Mouse (Mus musculus): Measurements from ENCODE around the gene Rai14. TPM values are rescaled to one million over a fixed set of nuclear protein-coding genes. Genes with fewer than 3 reads are reported as not detected.

Gene Rai14
- total RNA-seq, 2 experiments from 2014 or later = 3.8 to 6.9 TPM

DNA sequence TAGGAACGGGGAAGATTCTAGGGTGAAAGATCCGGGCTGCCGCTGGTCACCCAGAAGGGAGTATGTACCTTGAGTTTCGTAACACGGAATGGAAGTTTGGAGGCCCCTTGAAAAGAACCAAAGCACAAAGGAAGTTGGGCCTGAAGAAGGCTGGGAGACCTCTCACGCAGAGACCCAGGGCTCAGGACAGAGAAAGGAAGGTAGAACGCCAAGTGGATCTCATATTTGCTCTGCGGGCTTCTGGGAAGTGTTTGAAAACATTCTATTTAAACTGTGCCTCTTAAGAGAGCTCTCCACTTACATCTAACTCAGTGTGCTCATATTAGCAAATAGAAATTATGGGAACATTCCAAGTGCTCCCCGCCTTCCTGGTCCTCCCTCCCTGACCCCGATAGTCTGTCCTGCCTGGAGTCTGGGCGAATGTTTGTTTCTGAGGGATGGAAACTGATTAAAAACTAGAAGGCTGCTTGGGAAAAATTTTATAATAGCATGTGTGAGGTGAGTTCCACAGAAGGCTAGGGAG, 6.9 kb upstream of the Rai14 start:
- ATAC-seq (replicated peaks; ENCODE audit: poor library complexity) = no peak

- no peak for ATAC-seq (replicated peaks; ENCODE audit: poor library complexity)
These were observed 6.2 kb upstream of the Rai14 start for GRCm38 (mm10) chr15:10720671-10721070.

- ATAC-seq (replicated peaks; ENCODE audit: poor library complexity) = no peak
These were observed 5.8 kb upstream of the Rai14 start for GRCm38 (mm10) chr15:10720188-10720587.

- ATAC-seq (replicated peaks; ENCODE audit: poor library complexity) = no peak
These were observed 5.1 kb upstream of the Rai14 start for GRCm38 (mm10) chr15:10719511-10719910.

GRCm38 (mm10) chr15:10718763-10719162, 4.3 kb upstream of the Rai14 start:
- ATAC-seq (replicated peaks; ENCODE audit: poor library complexity) = no peak

- ATAC-seq (replicated peaks; ENCODE audit: poor library complexity) = no peak
These were observed 2.9 kb upstream of the Rai14 start for GRCm38 (mm10) chr15:10717284-10717683.

DNA sequence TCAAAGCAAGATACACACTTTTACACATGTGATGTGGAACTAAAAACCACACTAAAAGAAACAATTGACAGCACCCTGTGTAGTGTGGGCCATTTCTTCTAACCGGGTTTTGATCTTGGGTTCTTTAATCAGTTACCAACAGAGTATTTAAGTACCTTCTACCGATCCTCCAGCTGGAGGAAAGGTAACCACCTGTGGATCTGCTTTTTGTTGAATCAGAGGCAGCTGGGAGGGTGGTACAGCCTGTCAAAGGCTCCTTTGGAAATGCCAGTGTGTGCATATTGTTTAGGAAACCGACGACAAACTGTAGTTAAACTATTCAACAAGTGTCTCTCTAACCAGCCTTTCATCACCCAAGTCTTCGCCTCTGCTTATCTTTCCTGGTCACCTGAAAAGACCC, 1.5 kb upstream of the Rai14 start:
- ATAC-seq (replicated peaks; ENCODE audit: poor library complexity) = no peak

DNA sequence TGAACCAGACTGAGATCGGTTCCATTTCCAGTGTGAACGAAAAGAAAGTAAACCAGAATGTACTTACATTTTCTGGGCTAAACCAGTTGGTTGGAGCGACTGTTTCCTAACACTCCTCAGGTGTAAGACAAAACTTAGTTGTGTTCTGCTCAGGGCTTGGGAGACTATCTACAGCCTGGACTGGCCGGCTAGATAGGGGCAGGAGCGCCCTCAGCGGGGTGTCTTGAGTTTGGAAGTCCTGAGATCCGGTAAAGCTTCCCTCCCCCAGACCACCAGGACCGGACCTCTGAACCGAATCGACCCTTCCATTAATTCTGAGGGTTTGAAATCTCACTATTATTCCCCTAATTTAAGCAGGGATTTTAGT, 698 bp upstream of the Rai14 start:
- peak; percentile 47 for ATAC-seq (replicated peaks; ENCODE audit: poor library complexity)

DNA sequence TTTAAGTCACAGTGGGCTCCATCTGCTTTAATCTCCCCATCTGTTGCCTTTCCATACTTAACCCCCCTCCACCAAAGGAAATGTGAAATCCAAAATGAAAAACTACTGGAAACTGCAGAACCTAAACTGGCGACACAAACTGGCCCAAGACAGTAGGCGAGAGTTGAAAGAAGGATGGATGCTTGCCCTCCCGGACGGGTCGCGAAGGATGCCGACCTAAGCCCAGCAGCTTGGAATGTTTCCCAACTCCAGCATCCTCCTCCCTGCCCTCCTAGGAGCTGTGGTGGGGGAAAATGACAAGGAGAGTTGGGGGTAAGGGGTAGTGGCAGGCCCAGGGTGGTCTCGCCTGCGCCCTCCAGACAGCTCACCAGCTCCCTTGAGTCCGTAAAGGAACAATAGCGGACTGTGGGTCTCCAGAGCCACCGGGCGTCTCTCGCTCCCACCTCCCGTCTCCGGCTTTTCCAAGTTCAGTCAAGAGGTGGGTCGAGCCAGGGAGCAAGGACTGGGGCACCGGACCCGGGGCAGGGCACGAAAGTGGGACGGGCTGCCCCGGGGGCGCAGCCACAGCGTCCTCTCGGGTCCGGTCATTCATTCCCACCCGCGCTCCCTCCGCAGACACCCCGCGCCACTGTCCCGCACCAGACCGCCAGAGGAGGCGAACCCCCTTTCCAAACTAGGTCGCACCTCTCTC, 653 bp downstream of the Rai14 start:
- peak; percentile 10; the same call in 1 of the 2 replicates for ATAC-seq (replicated peaks; ENCODE audit: poor library complexity)

DNA sequence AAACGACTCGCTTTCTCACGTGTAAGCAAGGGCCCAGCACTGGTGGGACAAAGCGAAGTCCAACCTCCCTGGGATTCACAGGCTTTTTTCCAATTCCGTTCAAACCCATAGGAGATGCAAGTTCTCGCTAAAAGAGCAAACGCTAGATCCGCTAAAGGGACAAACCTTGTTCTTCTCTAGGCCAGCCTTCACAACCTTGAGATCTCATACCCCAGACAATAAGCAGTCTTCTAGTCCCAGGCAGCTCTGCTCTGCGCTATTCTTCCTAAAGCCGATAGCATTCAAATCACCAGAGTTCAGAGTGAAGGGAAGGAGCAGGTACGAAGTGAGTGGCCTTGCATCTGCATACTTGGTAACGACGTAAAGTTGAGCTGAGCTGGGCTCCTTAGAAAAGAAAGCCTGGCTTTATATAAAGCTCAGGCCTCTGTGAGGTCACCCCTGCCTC, 1.2 kb downstream of the Rai14 start:
- no peak for ATAC-seq (replicated peaks; ENCODE audit: poor library complexity)

GRCm38 (mm10) chr15:10712288-10712687, 2.1 kb downstream of the Rai14 start:
- no peak for ATAC-seq (replicated peaks; ENCODE audit: poor library complexity)

DNA sequence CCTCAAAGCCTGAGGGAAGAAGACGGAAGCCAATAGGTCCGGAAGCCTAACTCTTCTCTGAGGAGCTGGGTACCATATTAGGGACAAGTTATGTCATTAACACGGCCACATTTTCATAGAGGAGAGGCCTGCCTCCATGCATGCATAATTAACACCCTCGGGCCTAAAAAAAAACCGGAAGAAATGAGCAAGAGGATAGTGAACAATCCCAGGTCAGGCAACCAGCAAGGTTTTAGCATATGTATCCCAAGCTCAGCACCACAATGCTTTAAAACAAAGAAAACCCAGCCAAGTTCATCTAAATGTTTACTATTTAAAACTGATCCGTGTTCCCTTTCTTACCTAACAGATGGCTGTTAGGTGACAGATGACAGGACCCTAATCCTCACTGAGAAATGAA, 3.2 kb downstream of the Rai14 start:
- no peak for ATAC-seq (replicated peaks; ENCODE audit: poor library complexity)

- ATAC-seq (replicated peaks; ENCODE audit: poor library complexity) = peak; percentile 72
These were observed 5.7 kb downstream of the Rai14 start for GRCm38 (mm10) chr15:10708591-10709272.

GRCm38 (mm10) chr15:10707109-10707508, 7.3 kb downstream of the Rai14 start:
- ATAC-seq (replicated peaks; ENCODE audit: poor library complexity) = no peak

- ATAC-seq (replicated peaks; ENCODE audit: poor library complexity) = no peak
These were observed 8.0 kb downstream of the Rai14 start for GRCm38 (mm10) chr15:10706414-10706813.

GRCm38 (mm10) chr15:10705752-10706151, 8.7 kb downstream of the Rai14 start:
- no peak for ATAC-seq (replicated peaks; ENCODE audit: poor library complexity)

DNA sequence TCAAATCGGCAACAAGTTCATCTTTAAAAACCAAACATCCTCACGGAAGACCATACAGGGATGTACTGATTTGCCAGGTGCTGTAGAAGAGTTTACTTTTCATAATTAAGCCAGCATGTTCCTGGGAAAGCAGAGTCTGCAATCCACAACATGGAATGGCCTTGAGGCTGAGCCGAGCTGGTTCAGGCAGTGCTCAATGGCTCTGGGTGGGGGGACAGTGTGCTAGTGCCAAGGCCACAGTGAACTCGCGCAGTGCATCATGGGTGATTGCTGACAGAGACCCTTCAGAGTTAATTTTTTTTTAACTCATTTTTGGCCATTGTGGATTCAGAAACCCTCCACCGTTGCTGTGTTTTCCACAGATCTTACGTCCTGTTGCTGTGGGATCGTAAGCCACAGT, 10.1 kb downstream of the Rai14 start:
- no peak for ATAC-seq (replicated peaks; ENCODE audit: poor library complexity)

DNA sequence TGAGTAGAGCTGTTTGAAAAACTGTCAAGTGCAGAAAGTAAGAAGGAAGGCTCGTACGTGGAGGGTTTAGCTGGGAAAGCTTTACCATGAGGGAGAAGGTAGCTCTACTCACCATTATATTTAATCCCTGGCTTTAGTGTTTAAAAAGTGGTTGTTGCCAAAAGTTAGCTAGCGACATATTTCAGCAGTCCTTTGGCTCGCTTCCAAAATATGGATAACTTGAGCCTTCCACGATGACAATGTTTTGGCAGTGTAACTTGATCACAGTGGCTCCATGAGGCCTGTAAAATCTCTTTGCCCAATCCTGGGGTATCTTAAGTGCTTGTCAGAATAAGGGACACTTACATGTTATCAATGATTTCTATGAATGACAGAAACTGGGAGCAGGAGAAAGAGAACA, 12.9 kb downstream of the Rai14 start:
- ATAC-seq (replicated peaks; ENCODE audit: poor library complexity) = no peak

- ATAC-seq (replicated peaks; ENCODE audit: poor library complexity) = no peak
These were observed 13.4 kb downstream of the Rai14 start for GRCm38 (mm10) chr15:10700891-10701466.

DNA sequence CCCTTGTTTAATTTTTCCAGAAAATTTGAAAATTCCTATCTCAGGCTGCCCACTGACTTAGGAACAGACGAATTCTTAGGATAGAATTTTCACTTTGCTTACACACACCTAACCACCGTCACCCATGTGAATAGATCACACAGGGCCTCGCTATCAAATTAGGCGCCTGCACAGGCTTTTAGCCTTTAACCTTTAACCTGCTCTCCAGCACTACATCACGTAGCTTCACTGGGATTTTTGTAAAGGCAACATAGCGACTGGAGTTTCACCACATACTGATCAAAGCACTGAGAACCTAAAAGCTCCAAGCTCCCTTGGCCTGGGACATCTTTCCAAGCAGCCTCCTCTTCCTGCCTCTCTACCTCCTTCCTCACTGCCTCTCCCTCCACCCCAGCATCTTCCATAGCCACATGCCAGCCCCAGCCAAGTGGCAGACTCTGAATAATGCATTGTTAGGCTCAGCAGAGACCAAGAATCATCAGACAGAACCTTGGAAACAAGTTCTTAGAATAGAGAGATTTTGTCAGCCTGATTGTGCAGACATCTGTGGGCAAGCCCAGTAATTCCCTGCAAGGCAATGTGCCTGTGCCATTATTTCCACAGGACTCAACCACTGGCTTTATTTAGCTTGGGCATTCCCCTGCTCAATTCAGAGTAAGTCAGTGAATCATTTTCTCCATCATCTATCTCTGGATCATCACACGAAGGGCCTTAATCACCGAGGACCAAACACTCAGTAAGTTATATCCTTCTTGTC, 17.8 kb downstream of the Rai14 start:
- no peak for ATAC-seq (replicated peaks; ENCODE audit: poor library complexity)

- no peak for ATAC-seq (replicated peaks; ENCODE audit: poor library complexity)
These were observed 21.8 kb downstream of the Rai14 start for GRCm38 (mm10) chr15:10692627-10693026.
